Mouse (Mus musculus) Patski (cell line): ENCODE data around the gene Klf11. TPM values are rescaled to one million over a fixed set of nuclear protein-coding genes. Genes with fewer than 3 reads are reported as not detected.

ENCODE experiments used
- ATAC-seq: fragments of 100-300 bp; one replicate; pipeline ENCODE4 v1.8.0; 2021
- CTCF ChIA-PET: fragments of 350-600 bp; sonication (Branson Sonifier 250); formaldehyde crosslinking; loops from one replicate; lab custom pipeline; 2022; ENCODE audit warnings: inconsistent platforms; lab: Charles Lee
- POLR2A ChIA-PET: fragments of 350-600 bp; sonication (Branson Sonifier 250); formaldehyde crosslinking; loops from one replicate; lab custom pipeline; 2022; ENCODE audit warnings: antibody characterized with exemption, inconsistent platforms; lab: Charles Lee
- DNase-seq: peaks from one replicate; pipeline ENCODE4 v3.0.0-alpha.2; 2011; ENCODE audit warnings: low read depth, low spot score
- H3K27me3 ChIP-seq: fragments of 371-371 bp; one replicate; pipeline ENCODE4 v1.5.1; 2021
- CTCF ChIP-seq: fragments of 100-300 bp; IDR thresholded peaks from one replicate; pipeline ENCODE4 v1.5.1; 2021
- in situ Hi-C: fragments of 300-500 bp; cut with MboI; formaldehyde crosslinking; loops from 3 replicates; pipeline ENCODE4 v1.11.1; 2018; ENCODE audit warnings: low pct_unique_long_range_greater_than_20kb, mixed read lengths
- polyA plus RNA-seq: library from polyadenylated mRNA; unstranded; gene quantifications from one replicate; pipeline ENCODE4 v1.2.3, GENCODE M21; 2021

Klf11 gene
- polyA plus RNA-seq, 1 experiment from 2014 or later, result 10.1 TPM

DNA sequence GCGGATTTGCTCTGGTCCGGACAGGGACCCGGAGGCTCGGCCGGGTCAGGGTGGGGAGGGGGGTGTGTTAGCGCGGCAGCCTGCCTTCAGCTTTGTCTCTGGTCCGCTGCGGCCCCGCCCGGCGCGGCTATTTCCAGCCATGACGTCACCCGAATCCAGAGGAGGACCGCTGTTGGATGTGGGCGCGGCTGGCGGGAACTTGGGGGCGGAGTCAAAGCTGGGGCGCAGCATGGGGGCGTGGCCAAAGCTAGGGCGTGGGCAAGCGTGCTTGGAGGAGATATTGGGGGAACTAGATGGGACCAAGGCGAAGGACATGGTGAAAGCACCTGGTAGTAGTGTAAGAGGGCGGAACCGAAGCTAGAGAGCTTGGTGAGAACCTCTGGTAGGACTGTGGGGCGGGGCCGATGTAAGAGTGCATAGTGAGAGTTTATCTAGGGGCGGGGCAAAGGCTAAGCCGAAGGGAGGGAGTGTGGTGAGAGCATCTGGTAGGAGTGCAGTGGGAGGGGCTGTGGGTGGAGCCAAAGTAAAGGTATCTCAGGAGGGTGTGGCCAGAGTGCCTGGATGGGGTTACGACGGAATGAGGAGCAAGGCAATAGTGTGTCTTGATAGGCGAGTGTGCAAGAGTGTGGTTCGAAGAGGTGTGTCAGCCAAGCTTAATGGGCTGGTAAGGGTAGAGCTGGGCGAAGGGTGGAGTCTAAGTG, 718 bp downstream of the Klf11 start:
- no peak for TF ChIP-seq CTCF
- ChIA-PET POLR2A (no interaction called here), CTCF (interaction anchor here (1.7 kb wide), 1 partner anchor 49 kb away, joined by 3 read pairs; no protein-coding TSS in a partner anchor)
- ATAC-seq (peak; percentile 78), DNase-seq (peak; percentile 60)
- no peaks in the 10 kb centered on the region for H3K27me3 ChIP-seq
- in situ Hi-C loops, result no loop called here

- ATAC-seq (no peak), DNase-seq (no peak)
- ChIA-PET CTCF (interaction anchor here (0.6 to 2.5 kb wide), 2 partner anchors 11 to 20 kb away, joined by 3 to 5 read pairs; no protein-coding TSS in a partner anchor), POLR2A (no interaction called here)
- in situ Hi-C loops, result no loop called here
- TF ChIP-seq CTCF, result no peak
- H3K27me3 ChIP-seq, result no peaks in the 10 kb centered on the region
Measured at GRCm38 (mm10) chr12:24654065-24654862, 3.2 kb downstream of the Klf11 start.

DNA sequence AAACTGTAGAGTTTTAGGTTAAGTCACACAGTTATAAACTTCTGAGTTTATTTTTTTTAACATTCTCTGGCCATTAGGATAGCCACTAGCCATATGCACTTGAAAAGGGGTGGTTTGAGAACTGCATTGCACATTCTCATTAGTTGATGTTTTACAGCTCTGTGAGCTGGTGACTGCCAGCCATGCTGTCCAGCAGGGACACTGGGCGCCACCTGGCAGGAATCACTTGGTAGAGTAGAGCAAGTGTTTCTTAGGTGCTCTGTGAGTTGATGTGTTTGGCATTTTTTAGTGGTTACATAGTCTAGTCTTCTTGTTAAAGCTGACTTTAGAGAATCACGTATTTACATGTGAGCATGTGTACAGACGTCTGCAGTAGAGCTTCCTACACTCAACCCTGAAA, 5.4 kb downstream of the Klf11 start:
- TF ChIP-seq CTCF, result no peak
- ChIA-PET POLR2A (interaction anchor here (0.5 to 0.6 kb wide), 2 partner anchors 28 to 195 kb away, joined by 3 read pairs; no protein-coding TSS in a partner anchor), CTCF (interaction anchor here (0.6 to 3.0 kb wide), 7 partner anchors 9 to 53 kb away, joined by 3 to 20 read pairs (median 4); no protein-coding TSS in a partner anchor)
- in situ Hi-C loops, result loop anchor here (5.0 kb wide), 1 partner anchor 49 kb away; no protein-coding TSS in a partner anchor
- DNase-seq, result no peak
- peak; percentile 49 for ATAC-seq
- H3K27me3 ChIP-seq, result no peaks in the 10 kb centered on the region

DNA sequence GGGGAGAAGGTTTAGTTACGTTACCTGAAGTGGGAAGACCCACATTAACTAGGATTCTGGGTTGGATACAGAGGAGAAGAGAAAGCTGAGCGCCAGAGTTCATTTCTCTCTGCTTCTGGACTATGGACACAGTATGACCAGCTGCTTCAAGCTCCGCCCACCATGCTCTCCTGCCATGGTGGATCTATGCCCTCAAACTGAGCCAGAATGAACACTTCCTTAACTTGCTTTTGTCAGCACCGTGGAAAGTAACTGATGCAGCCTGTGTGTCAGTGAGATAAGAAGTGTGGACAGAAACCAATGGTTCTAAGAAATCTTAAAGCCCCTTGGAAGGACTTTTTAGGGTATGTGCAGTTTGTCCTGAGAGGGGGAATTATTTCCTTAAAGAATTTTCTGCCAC, 7.9 kb downstream of the Klf11 start:
- in situ Hi-C loops, result loop anchor here (5.0 kb wide), 1 partner anchor 52 kb away; no protein-coding TSS in a partner anchor
- DNase-seq (no peak), ATAC-seq (no peak)
- no peak for TF ChIP-seq CTCF
- no peaks in the 10 kb centered on the region for H3K27me3 ChIP-seq
- ChIA-PET CTCF (no interaction called here), POLR2A (no interaction called here)

- ATAC-seq (no peak), DNase-seq (no peak)
- no peaks in the 10 kb centered on the region for H3K27me3 ChIP-seq
- POLR2A ChIA-PET, result no interaction called here
- CTCF ChIA-PET, result no interaction called here
- in situ Hi-C loops, result loop anchor here (5.0 kb wide), 1 partner anchor 53 kb away; no protein-coding TSS in a partner anchor
- TF ChIP-seq CTCF, result no peak
Measured at GRCm38 (mm10) chr12:24659923-24660322, 8.8 kb downstream of the Klf11 start.

DNA sequence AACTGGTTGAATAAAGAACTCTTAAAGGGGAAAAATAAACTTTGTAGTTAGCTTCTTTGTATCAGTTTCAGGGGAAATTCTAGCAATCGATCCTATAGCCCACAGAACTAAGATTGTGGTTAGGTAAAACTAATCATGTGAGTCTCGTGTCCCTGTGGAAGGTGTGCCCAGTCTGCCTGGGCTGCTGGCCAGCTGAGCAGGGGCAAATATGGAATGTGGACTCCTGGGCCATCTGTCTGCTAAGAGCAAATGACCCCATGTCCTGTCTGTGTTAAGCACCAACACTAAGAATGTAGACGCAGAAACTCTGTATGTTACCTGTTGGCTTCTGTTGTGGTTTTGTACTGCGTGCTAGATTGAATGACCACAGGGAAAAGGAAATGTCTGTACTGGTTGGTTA, 10.0 kb downstream of the Klf11 start:
- in situ Hi-C loops, result no loop called here
- no peaks in the 10 kb centered on the region for H3K27me3 ChIP-seq
- ATAC-seq (no peak), DNase-seq (no peak)
- CTCF ChIA-PET, result interaction anchor here (0.8 kb wide), 1 partner anchor 34 kb away, joined by 3 read pairs; no protein-coding TSS in a partner anchor
- TF ChIP-seq CTCF, result no peak
- POLR2A ChIA-PET, result no interaction called here

GRCm38 (mm10) chr12:24662131-24662530, 11.1 kb downstream of the Klf11 start:
- DNase-seq (no peak), ATAC-seq (no peak)
- H3K27me3 ChIP-seq, result no peaks in the 10 kb centered on the region
- in situ Hi-C loops, result no loop called here
- no peak for TF ChIP-seq CTCF
- ChIA-PET POLR2A (no interaction called here), CTCF (no interaction called here)

DNA sequence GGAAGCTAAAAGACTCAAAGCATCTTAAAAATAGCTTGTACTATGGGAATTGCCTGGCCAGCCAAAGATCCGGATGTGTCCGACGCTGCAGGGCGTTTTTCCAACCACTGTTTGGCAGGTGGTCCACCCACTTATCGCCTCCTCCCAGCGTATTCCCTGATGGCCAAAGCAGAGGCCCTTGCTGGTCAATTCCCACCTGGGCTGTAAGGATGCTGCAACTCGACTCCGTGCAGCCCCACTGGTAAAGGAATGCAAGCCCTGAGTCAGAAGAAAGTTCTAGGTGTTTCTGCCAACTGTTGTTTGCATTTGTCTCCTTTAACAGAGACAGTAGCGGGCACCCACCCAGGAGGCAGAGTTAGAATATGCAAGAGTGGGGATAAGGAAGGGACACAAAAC, 29.0 kb downstream of the Klf11 start:
- no peak for TF ChIP-seq CTCF
- POLR2A ChIA-PET, result interaction anchor here (1.3 kb wide), 1 partner anchor 10 kb away, joined by 6 read pairs; no protein-coding TSS in a partner anchor
- no peak for DNase-seq
- CTCF ChIA-PET, result interaction anchor here (0.7 to 1.8 kb wide), 5 partner anchors 11 to 209 kb away, joined by 3 to 4 read pairs (median 3); no protein-coding TSS in a partner anchor
- no peaks in the 10 kb centered on the region for H3K27me3 ChIP-seq
- peak; percentile 28 for ATAC-seq
- in situ Hi-C loops, result no loop called here

DNA sequence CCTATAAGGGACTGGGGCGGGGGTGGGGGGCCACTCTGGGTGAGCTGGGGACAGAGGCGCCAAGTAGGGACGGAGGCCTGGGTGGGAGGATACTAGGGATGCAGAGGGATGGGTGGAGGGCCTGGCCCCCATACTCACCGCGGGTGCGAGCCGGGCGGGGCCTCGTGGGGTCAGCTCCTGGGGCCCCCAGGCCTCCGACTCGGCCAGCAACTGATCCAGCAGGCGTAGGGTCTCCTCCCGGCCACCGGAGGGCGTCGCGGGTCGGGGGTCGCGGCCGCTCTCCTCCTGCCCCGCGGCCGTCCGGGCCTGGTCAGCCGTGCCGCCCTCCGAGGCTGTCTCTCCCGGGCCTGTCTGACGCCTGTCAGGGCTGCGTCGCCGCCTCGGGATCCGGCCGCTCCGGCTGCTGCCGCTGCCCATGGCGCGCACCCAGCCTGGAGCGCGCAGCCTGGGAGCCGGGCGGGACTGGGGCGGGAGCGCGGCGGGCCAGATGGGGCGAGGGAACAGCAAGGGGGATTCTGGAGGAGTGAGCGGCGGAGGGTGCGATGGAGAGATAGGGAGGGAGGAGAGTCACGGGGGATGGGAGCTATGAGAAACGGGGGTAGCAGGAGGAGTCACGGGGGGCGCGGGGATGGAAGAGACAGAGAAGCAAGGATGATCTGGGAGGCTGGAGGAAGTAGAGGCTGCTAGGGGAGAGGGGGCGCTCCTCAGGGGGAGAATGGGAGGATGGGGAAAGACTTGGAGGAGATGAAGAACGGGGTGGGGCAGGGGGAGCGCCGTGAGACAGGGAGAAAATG, 29.6 kb downstream of the Klf11 start:
- peak; percentile 82 for TF ChIP-seq CTCF
- no peak for DNase-seq
- in situ Hi-C loops, result no loop called here
- CTCF ChIA-PET, result interaction anchor here (0.7 to 1.8 kb wide), 4 partner anchors 10 to 210 kb away, joined by 3 to 4 read pairs (median 3); no protein-coding TSS in a partner anchor
- no peaks in the 10 kb centered on the region for H3K27me3 ChIP-seq
- POLR2A ChIA-PET, result interaction anchor here (0.6 to 1.3 kb wide), 3 partner anchors 9 to 28 kb away, joined by 3 to 6 read pairs (median 4); no protein-coding TSS in a partner anchor
- peak; percentile 31 for ATAC-seq
